Mouse (Mus musculus): ENCODE results near the gene Arhgef25.

DNA sequence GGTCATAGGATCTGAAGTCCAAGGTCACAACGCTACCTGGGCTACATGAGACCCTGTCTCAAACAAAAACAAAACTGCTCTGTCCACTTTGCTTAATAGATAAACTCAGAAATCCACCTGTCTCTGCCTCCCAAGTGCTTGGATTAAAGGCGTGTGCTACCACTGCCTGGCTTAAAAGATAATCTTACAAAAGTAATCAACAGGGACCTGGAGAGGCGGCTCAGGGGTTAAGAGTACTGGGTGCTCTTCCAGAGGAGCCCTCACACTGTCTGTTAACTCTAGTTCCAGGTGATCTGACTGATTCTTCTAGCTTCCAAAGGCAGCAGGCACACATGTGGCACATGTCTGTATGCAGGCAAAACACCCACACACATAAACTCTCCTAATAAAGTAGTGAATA is 13.2 kb upstream of the Arhgef25 start:
- TF ChIP-seq CTCF (IDR thresholded peaks at IDR 0.05; ENCODE audit: insufficient read depth, low read length) (no peak), POLR2A (IDR thresholded peaks at IDR 0.05; ENCODE audit: borderline replicate concordance, extremely low read depth, low read depth, low read length) (no peak)
